Mouse (Mus musculus) central nervous system, embryonic 18 days (tissue): ENCODE data around the gene Tpbg. TPM values are rescaled to one million over a fixed set of nuclear protein-coding genes. Genes with fewer than 3 reads are reported as not detected.

ENCODE experiments used
- polyA plus RNA-seq: library from polyadenylated mRNA; depleted of rRNA; stranded (reverse); fragments of >200 nt; gene quantifications from 2 replicates; pipeline ENCODE4 v1.2.3, GENCODE M21; 2012; rRNA removed

Tpbg gene
- 10.9 and 11.0 TPM in 2 replicates for polyA plus RNA-seq

GRCm38 (mm10) chr9:85842351-85843011, at the start of gene Tpbg:
TSS of gene Tpbg (plus strand) at chr9:85842380.

Other genes with a start within 250 kb of the Tpbg start
- gene Ibtk, start 93.0 kb upstream of the Tpbg start, polyA plus RNA-seq, result 17.2 and 18.6 TPM in 2 replicates